Mouse (Mus musculus) layer of hippocampus, adult 2 months (tissue): ENCODE measurements around the gene Ucp3. TPM values are rescaled to one million over a fixed set of nuclear protein-coding genes. Genes with fewer than 3 reads are reported as not detected.

Source experiments
- DNase-seq, 2 experiments: peaks; one replicate each; pipeline ENCODE4 v3.0.0; 2022; ENCODE audit warnings: low spot score in 2 of 2
- H3K27ac ChIP-seq: fragments of 200-600 bp; 2 replicates; pipeline ENCODE4 v1.8.1; 2022
- H3K4me3 ChIP-seq: fragments of 200-600 bp; 2 replicates; pipeline ENCODE4 v1.8.1; 2022; ENCODE audit warnings: mild to moderate bottlenecking
- CTCF ChIP-seq: fragments of 200-600 bp; conservative IDR thresholded peaks from 2 replicates; pipeline ENCODE4 v1.8.1; 2022; ENCODE audit warnings: antibody characterized with exemption, mild to moderate bottlenecking, moderate library complexity
- total RNA-seq, 2 experiments: library from RNA; stranded (reverse); gene quantifications; 2 replicates each; pipeline ENCODE4 v1.2.3; 2021

Gene Ucp3
- total RNA-seq, 2 experiments from 2014 or later = 3.0 to 3.6 TPM

DNA sequence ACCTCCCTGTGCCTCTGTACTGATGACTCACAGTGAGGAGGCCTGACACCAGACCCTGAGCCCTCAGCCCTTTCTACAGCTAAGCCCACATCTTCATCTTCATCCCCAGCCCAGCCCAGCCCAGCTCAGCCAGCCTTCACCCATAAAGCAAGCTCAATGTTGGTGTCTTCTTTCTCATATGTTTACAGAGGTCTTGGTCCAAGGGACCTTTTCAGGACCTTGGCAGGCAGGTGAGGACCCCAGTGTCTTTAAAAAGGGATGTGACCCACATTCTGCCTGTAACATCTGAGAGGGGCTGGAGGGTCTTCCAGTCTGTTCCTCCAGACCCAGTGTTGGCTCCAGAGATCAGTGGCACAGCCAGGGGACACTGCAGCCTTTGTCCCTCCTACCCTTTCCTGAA, 26.7 kb downstream of the Ucp3 start:
- H3K4me3 ChIP-seq = no peak overlapping the region
- no peak for DNase-seq
- no peak overlapping the region for H3K27ac ChIP-seq
- no peak for TF ChIP-seq CTCF

DNA sequence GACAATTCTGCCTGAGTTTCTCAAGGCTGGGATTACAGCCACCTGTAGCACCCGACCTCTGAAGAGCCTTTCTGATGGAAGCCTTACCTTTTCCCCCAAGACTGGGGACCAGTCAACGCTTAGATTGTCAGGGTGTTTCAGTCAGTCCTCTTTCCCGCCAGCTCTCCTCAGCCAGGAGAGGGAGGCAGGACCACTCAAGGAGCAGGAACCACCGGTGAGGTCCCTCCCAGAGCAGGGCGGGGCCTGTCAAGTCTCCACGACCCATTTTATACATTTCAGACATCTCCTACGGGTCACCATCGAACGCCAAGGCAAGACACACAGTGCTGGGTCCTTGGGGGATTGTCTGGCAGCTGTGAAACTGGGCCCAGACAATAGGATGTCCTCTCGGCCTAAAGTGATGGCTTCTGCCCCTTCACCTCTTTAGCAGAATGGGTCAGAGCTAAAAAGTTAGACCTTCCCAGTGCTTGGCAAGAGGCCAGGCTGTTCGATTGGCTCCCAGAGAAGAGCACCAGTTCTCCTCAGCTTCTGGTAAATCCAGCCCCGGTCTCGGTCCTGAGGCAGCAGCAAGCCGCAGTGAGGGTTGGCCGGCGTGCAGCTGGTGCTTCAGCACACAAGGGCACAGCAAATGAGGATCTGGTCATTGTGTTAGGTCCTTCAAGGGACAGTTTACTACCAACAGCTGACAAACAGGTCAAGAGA, 27.6 kb downstream of the Ucp3 start:
- TF ChIP-seq CTCF = no peak
- no peak for DNase-seq

DNA sequence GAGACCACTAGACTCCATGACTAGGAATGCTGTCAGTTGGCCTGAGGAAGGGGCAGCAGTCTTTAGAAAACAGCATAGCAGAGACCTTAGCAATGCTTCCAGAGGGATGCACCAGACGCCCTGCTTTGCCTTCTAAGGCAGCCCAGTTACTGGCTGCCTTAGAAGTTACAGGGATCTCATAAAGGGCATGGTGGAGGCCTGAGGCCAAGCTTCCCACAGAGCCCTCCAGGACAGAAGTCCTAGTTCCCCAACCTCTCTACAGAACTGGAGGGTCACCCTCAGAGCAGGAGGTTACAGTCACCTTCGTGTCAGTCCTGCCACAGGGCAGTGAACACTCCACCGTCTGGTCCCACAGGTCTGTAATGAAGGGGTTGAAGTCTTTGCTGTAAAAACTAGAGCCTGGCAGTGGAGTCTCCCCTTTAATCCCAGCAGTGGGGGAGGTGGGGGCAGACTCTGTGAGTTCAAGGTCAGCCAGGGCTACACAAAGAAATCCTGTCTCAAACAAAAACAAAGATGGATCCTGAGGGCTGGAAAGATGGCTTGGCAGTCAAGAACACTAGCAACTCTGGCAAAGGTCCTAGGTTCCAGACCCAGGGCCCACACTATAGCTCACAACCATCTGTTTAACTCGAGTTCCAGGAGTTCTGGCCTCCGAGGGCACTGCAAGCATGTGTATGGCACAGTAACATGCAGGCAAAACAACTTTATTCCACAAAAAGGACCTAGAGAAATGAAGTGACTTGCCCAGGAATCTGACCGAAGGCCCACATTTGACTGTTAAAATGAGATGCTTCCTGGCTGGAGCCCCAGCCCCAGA, 28.4 kb downstream of the Ucp3 start:
- Histone ChIP-seq H3K4me3 (no peak overlapping the region), H3K27ac (no peak overlapping the region)
- TF ChIP-seq CTCF = no peak
- DNase-seq = no peak

More for the DNA sequence above, 27.6 kb downstream of the Ucp3 start:
- no peak overlapping the region for H3K4me3 ChIP-seq
- no peak overlapping the region for H3K27ac ChIP-seq

DNA sequence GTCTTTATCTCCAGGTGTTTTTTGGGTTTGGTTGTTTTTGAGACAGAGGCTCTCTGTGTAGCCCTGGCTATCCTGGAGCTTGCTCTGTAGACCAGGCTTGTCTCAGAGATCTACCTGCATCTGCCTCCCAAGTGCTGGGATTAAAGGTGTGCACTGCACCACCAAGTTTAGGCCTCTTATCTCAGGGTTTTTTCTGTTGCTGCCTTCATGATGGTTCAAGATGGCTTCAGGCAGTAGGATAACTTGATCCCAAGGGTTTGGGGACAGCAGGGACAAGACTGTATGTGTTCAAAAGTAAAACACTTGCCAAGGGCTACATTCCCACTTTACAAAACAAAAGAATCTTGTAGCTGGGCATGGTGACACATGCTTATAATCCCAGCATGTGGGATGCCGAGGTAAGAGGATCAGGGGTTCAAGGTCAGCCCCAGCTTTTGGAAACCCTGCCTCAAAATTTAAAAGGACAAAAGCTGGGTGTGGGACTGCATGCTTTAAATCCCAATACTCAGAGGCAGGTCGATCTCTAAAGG, 29.1 kb downstream of the Ucp3 start:
- no peak overlapping the region for H3K4me3 ChIP-seq
- DNase-seq = no peak
- no peak for TF ChIP-seq CTCF
- no peak overlapping the region for H3K27ac ChIP-seq

DNA sequence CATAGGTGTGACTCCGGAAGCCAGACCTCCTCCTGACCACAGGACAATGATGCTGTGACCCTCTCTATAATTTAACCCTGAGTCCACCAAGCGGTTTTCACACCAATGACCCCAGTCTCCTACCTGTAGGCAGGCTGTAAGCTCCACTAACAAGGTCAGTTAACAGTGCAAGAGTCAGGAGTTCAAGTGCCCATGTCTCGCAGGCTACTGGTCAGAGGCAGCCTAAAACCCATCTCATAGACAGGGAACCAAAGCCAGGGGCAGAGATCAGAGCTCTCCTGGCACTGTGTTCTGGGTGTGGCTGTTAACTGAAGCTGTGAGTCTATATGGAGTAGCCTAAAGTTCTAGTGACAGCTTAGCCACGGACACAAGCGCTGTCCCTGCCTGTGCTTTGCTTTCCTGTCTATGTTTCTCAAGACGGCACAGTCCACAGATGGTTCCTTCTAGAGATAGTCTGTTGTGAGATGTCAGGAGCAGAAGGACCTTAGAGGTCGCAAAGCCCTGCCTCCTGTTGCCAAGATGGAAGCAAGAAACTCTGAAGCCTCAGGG, 29.7 kb downstream of the Ucp3 start:
- H3K4me3 ChIP-seq = no peak overlapping the region
- no peak overlapping the region for H3K27ac ChIP-seq
- no peak for DNase-seq
- TF ChIP-seq CTCF = no peak

DNA sequence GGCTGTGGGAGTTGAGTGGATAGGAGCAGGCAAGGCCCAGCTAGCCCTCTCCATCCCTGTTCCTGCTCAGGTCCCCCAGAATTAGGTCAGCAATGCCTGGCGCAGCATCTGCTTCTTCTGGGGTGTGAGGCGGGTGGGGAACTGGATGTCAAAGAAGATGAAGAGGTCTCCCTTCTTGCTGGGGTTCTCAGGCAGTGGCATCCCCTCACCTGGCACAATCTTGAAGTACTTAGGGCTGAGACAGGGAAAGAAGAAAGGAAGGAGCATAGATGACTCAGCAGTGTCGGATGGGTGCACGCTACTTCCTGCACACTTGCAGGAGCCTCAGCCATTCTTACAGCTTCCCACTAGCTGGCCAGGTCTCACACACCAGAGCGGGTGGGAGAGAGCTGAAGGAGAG, 30.3 kb downstream of the Ucp3 start:
- DNase-seq = no peak
- H3K4me3 ChIP-seq = no peak overlapping the region
- no peak for TF ChIP-seq CTCF

DNA sequence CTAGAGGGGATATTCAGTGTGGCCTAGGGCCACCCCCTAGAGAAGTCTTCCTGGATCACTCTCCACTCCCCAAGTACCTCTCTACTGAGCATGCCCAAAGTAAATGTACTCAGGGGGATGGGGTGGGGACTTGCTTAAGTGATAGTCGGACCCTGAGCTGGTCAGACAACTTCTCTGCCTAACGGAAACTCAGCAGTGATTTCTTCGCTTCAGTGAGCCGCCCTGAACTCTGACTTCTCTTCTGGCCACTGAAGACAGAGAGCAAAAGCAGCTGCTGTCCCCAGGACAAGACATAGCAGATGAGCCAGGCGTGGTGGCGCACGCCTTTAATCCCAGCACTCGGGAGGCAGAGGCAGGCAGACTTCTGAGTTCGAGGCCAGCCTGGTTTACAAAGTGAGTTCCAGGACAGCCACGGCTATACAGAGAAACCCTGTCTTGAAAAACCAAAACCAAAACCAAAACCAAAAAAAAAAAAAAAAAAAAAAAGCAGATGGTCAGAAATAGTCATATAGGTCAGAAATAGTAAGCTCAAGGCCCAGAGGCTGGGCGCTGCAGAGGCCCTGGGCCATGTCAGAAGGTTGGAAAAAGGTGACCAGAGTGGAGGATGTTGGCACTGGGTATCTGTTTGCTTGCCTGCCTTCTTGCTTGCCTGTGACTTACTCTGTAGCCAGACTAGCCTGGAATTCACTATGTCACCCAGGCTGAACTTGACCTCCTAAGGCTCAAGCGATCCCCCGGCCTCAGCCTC, 32.1 kb downstream of the Ucp3 start:
- Histone ChIP-seq H3K4me3 (no peak overlapping the region), H3K27ac (no peak overlapping the region)
- no peak for DNase-seq
- TF ChIP-seq CTCF = no peak

More for the DNA sequence above, 30.3 kb downstream of the Ucp3 start:
- H3K27ac ChIP-seq = no peak overlapping the region

DNA sequence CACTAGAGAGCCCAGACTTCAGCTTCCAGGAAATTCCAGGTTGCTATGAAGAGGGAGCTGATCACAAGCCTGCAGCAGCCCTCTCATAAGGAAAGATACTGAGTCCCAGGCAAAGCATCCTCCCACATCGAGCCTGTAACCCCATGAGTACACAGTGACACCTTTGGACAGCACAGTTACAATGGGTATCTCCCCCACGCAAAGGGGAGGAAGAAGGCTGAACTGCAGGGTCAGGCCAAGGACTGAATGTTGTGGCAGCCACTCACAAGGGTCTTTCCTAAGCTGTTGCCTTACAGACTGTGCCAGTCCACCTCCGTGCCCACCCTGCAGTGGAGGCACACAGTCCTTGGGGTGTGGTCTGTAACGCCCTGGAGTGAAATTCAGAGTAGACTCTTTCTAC, 33.7 kb downstream of the Ucp3 start:
- H3K4me3 ChIP-seq = no peak overlapping the region
- no peak overlapping the region for H3K27ac ChIP-seq
- DNase-seq = no peak
- TF ChIP-seq CTCF = no peak

DNA sequence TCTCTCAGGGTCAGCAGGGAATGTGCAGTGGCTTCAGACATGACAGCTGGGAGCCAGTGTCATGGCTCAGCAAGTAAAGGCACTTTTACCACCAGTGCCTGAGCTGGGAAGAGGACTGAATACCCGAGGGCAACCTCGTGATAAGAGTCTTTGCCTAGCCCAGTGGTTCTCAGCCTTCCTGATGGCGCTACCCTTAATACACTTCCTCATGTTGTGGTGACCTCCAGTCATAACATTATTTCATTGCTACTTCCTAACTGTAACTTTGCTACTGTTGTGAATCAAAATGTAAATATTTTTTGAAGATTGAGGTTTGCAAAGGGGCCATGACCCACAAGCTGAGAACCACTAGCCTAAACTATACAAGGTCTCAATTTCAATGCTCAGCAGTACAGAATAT, 35.9 kb downstream of the Ucp3 start:
- TF ChIP-seq CTCF = no peak
- Histone ChIP-seq H3K27ac (no peak overlapping the region), H3K4me3 (no peak overlapping the region)
- no peak for DNase-seq

DNA sequence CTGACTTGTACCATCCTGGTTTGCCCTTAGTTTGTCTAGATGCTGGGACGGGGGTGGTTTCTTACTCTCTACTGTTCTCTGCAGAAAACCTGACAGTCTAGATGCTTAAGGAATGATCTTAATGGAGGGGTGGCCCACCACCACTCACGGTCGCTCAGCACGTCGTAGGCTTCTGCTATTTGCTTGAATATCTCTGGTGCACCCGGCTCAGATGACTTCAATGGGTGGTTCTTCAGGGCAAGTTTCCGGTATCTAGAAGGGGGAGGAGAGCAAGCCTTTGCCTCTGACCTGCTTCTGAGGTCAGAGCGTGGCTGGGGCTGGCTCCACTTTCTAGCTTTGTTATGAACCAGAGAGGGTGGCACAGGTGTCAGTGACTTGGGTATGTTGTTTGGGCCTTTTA, 38.8 kb downstream of the Ucp3 start:
- Histone ChIP-seq H3K4me3 (no peak overlapping the region), H3K27ac (no peak overlapping the region)
- DNase-seq = no peak
- no peak for TF ChIP-seq CTCF

DNA sequence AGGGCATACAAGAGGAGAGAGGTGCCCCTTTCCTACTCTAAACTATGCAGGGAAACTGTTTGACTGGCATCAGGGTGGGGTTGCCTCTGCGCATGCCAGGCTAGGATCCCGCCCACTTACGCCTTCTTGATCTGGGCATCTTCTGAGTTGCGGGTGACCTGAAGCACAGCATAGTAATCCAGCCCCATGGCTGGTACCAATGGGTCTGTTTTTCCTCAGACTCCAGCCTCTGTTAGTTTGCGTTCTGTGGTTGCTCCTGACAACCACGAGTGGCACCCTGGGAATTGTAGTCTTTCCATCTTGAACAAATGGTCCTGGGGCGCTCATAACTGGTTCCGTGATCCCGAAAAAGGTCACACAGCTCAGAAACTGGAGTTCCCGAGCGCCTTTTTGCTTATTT, 41.8 kb downstream of the Ucp3 start, which contains the start of gene Dnajb13:
Gene Dnajb13, minus strand, starts transcription at position 388 of the 400 bp plus-strand sequence.
- no peak for DNase-seq
- no peak for TF ChIP-seq CTCF
- Histone ChIP-seq H3K4me3 (peak within 1 kb of the TSS; percentile 13; the same call in 1 of the 2 replicates), H3K27ac (no peak within 1 kb of the TSS)

DNA sequence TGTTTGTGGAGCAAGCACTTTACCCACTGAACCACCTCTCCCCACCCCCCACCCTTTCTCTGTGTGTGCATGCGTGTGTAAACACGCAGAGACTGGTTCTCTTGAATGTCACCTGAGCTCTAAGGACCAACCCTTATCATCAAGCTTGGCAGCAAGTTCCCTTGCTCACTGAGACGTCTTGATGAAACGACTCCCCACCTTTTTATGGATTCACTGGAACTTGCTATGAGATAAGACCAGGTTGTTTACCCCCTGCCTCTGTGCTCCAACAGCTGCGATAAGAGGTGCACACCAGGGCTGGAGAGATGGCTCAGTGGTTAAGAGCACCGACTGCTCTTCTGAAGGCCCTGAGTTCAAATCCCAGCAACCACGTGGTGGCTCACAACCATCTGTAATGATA, 47.4 kb downstream of the Ucp3 start:
- H3K27ac ChIP-seq = no peak overlapping the region
- TF ChIP-seq CTCF = no peak
- no peak overlapping the region for H3K4me3 ChIP-seq
- no peak for DNase-seq
